Mouse (Mus musculus): ENCODE data around the gene Vkorc1. TPM values are rescaled to one million over a fixed set of nuclear protein-coding genes. Genes with fewer than 3 reads are reported as not detected.

Vkorc1 gene
- polyA plus RNA-seq, 1 experiment from 2014 or later = 47.8 TPM

- WGBS = 88% methylated on average over 4 of the region's 4 CpGs
- Histone ChIP-seq H3K27me3 (ENCODE audit: control insufficient read depth, insufficient read depth, low read length) (no peaks in the 10 kb centered on the region), H3K4me1 (replicated peaks; ENCODE audit: control insufficient read depth, insufficient read depth, low read length) (peaks cover 9% of the 10 kb centered on the region), H3K4me3 (ENCODE audit: low read depth, low read length) (no peak overlapping the region), H3K27ac (ENCODE audit: low read depth, low read length) (no peak overlapping the region), H3K9ac (ENCODE audit: low read length) (no peak overlapping the region), H3K36me3 (ENCODE audit: control insufficient read depth, insufficient read depth, low read length) (peaks cover 13% of the 10 kb centered on the region), H3K4me2 (ENCODE audit: low read depth, low read length, severe bottlenecking) (no peak overlapping the region), H3K9me3 (ENCODE audit: control insufficient read depth, low read length) (no peaks in the 10 kb centered on the region)
- ATAC-seq (replicated peaks; ENCODE audit: low FRiP score) = no peak
- no peak for DNase-seq (ENCODE audit: low spot score)
Observed at GRCm38 (mm10) chr7:127908656-127909055, 13.2 kb upstream of the Vkorc1 start.

- Histone ChIP-seq H3K4me1 (replicated peaks; ENCODE audit: control insufficient read depth, insufficient read depth, low read length) (peaks cover 7% of the 10 kb centered on the region), H3K4me2 (ENCODE audit: low read depth, low read length, severe bottlenecking) (no peak overlapping the region), H3K9ac (ENCODE audit: low read length) (no peak overlapping the region), H3K27ac (ENCODE audit: low read depth, low read length) (no peak overlapping the region), H3K36me3 (ENCODE audit: control insufficient read depth, insufficient read depth, low read length) (peaks cover 13% of the 10 kb centered on the region), H3K9me3 (ENCODE audit: control insufficient read depth, low read length) (no peaks in the 10 kb centered on the region), H3K27me3 (ENCODE audit: control insufficient read depth, insufficient read depth, low read length) (no peaks in the 10 kb centered on the region), H3K4me3 (ENCODE audit: low read depth, low read length) (no peak overlapping the region)
- 94% methylated on average over 12 of the region's 12 CpGs for WGBS
- ATAC-seq (replicated peaks; ENCODE audit: low FRiP score) (no peak), DNase-seq (ENCODE audit: low spot score) (no peak)
Observed at GRCm38 (mm10) chr7:127907939-127908338, 12.5 kb upstream of the Vkorc1 start.

- H3K4me1 ChIP-seq (replicated peaks; ENCODE audit: control insufficient read depth, insufficient read depth, low read length) = peaks cover 3% of the 10 kb centered on the region; the same call in 1 of the 2 replicates
- WGBS = 8% methylated on average over 38 of the region's 38 CpGs
- H3K4me2 ChIP-seq (ENCODE audit: low read depth, low read length, severe bottlenecking) = peak within 1 kb of the TSS; percentile 86
- H3K36me3 ChIP-seq (ENCODE audit: control insufficient read depth, insufficient read depth, low read length) = peaks cover 13% of the 10 kb centered on the region
- no peaks in the 10 kb centered on the region for H3K27me3 ChIP-seq (ENCODE audit: control insufficient read depth, insufficient read depth, low read length)
- H3K27ac ChIP-seq (ENCODE audit: low read depth, low read length) = peak within 1 kb of the TSS; percentile 63; the same call in 1 of the 2 replicates
- DNase-seq (ENCODE audit: low spot score) = peak; percentile 89
- peak within 1 kb of the TSS; percentile 87 for H3K9ac ChIP-seq (ENCODE audit: low read length)
- H3K4me3 ChIP-seq (ENCODE audit: low read depth, low read length) = peak within 1 kb of the TSS; percentile 71
- ATAC-seq (replicated peaks; ENCODE audit: low FRiP score) = peak; percentile 93
- H3K9me3 ChIP-seq (ENCODE audit: control insufficient read depth, low read length) = no peaks in the 10 kb centered on the region
Observed at GRCm38 (mm10) chr7:127903971-127904796, 8.8 kb upstream of the Vkorc1 start, which contains the start of gene Bckdk. Gene Bckdk, plus strand, starts transcription at chr7:127904082.

- H3K4me3 ChIP-seq (ENCODE audit: low read depth, low read length) = no peak overlapping the region
Observed at GRCm38 (mm10) chr7:127901772-127902171, 6.4 kb upstream of the Vkorc1 start.

GRCm38 (mm10) chr7:127899997-127900396, 4.6 kb upstream of the Vkorc1 start:
- no peak overlapping the region for H3K4me3 ChIP-seq (ENCODE audit: low read depth, low read length)
- H3K4me1 ChIP-seq (replicated peaks; ENCODE audit: control insufficient read depth, insufficient read depth, low read length) = peaks cover 4% of the 10 kb centered on the region; the same call in 1 of the 2 replicates
- ATAC-seq (replicated peaks; ENCODE audit: low FRiP score) (no peak), DNase-seq (ENCODE audit: low spot score) (no peak)
- WGBS = 53% methylated on average over 7 of the region's 7 CpGs
- no peaks in the 10 kb centered on the region for H3K36me3 ChIP-seq (ENCODE audit: control insufficient read depth, insufficient read depth, low read length)
- H3K4me2 ChIP-seq (ENCODE audit: low read depth, low read length, severe bottlenecking) = no peak overlapping the region
- no peaks in the 10 kb centered on the region for H3K9me3 ChIP-seq (ENCODE audit: control insufficient read depth, low read length)
- no peaks in the 10 kb centered on the region for H3K27me3 ChIP-seq (ENCODE audit: control insufficient read depth, insufficient read depth, low read length)
- H3K9ac ChIP-seq (ENCODE audit: low read length) = no peak overlapping the region
- no peak overlapping the region for H3K27ac ChIP-seq (ENCODE audit: low read depth, low read length)

More at GRCm38 (mm10) chr7:127901772-127902171, 6.4 kb upstream of the Vkorc1 start:
- Histone ChIP-seq H3K27ac (ENCODE audit: low read depth, low read length) (no peak overlapping the region), H3K36me3 (ENCODE audit: control insufficient read depth, insufficient read depth, low read length) (peaks cover 2% of the 10 kb centered on the region; the same call in 1 of the 2 replicates), H3K4me2 (ENCODE audit: low read depth, low read length, severe bottlenecking) (no peak overlapping the region), H3K9ac (ENCODE audit: low read length) (no peak overlapping the region), H3K27me3 (ENCODE audit: control insufficient read depth, insufficient read depth, low read length) (no peaks in the 10 kb centered on the region), H3K4me1 (replicated peaks; ENCODE audit: control insufficient read depth, insufficient read depth, low read length) (peaks cover 3% of the 10 kb centered on the region; the same call in 1 of the 2 replicates), H3K9me3 (ENCODE audit: control insufficient read depth, low read length) (no peaks in the 10 kb centered on the region)
- 90% methylated on average over 2 of the region's 2 CpGs for WGBS
- DNase-seq (ENCODE audit: low spot score) (no peak), ATAC-seq (replicated peaks; ENCODE audit: low FRiP score) (no peak)

GRCm38 (mm10) chr7:127898179-127898956, 3.0 kb upstream of the Vkorc1 start:
- Histone ChIP-seq H3K4me2 (ENCODE audit: low read depth, low read length, severe bottlenecking) (no peak overlapping the region), H3K4me1 (replicated peaks; ENCODE audit: control insufficient read depth, insufficient read depth, low read length) (0 out of 2 replicates have a peak, but pooled peaks cover 6% of the 10 kb centered on the region), H3K27me3 (ENCODE audit: control insufficient read depth, insufficient read depth, low read length) (no peaks in the 10 kb centered on the region), H3K9me3 (ENCODE audit: control insufficient read depth, low read length) (no peaks in the 10 kb centered on the region), H3K27ac (ENCODE audit: low read depth, low read length) (no peak overlapping the region), H3K4me3 (ENCODE audit: low read depth, low read length) (no peak overlapping the region), H3K36me3 (ENCODE audit: control insufficient read depth, insufficient read depth, low read length) (no peaks in the 10 kb centered on the region), H3K9ac (ENCODE audit: low read length) (no peak overlapping the region)
- DNase-seq (ENCODE audit: low spot score) (no peak), ATAC-seq (replicated peaks; ENCODE audit: low FRiP score) (no peak)
- 37% methylated on average over 10 of the region's 10 CpGs for WGBS

- 88% methylated on average over 7 of the region's 7 CpGs for WGBS
Observed at GRCm38 (mm10) chr7:127897542-127897941, 2.1 kb upstream of the Vkorc1 start.

GRCm38 (mm10) chr7:127896384-127896783, 967 bp upstream of the Vkorc1 start:
- DNase-seq (ENCODE audit: low spot score) (peak; percentile 74), ATAC-seq (replicated peaks; ENCODE audit: low FRiP score) (no peak)
- H3K9ac ChIP-seq (ENCODE audit: low read length) = no peak overlapping the region
- 0 out of 2 replicates have a peak, but pooled peaks cover 6% of the 10 kb centered on the region for H3K4me1 ChIP-seq (replicated peaks; ENCODE audit: control insufficient read depth, insufficient read depth, low read length)
- 60% methylated on average over 13 of the region's 13 CpGs for WGBS
- no peak overlapping the region for H3K4me2 ChIP-seq (ENCODE audit: low read depth, low read length, severe bottlenecking)
- no peaks in the 10 kb centered on the region for H3K36me3 ChIP-seq (ENCODE audit: control insufficient read depth, insufficient read depth, low read length)
- no peaks in the 10 kb centered on the region for H3K27me3 ChIP-seq (ENCODE audit: control insufficient read depth, insufficient read depth, low read length)
- H3K4me3 ChIP-seq (ENCODE audit: low read depth, low read length) = no peak overlapping the region
- no peak overlapping the region for H3K27ac ChIP-seq (ENCODE audit: low read depth, low read length)
- no peaks in the 10 kb centered on the region for H3K9me3 ChIP-seq (ENCODE audit: control insufficient read depth, low read length)

More at GRCm38 (mm10) chr7:127897542-127897941, 2.1 kb upstream of the Vkorc1 start:
- H3K4me1 ChIP-seq (replicated peaks; ENCODE audit: control insufficient read depth, insufficient read depth, low read length) = 0 out of 2 replicates have a peak, but pooled peaks cover 6% of the 10 kb centered on the region
- no peaks in the 10 kb centered on the region for H3K9me3 ChIP-seq (ENCODE audit: control insufficient read depth, low read length)
- no peaks in the 10 kb centered on the region for H3K36me3 ChIP-seq (ENCODE audit: control insufficient read depth, insufficient read depth, low read length)
- no peak overlapping the region for H3K4me3 ChIP-seq (ENCODE audit: low read depth, low read length)
- ATAC-seq (replicated peaks; ENCODE audit: low FRiP score) (no peak), DNase-seq (ENCODE audit: low spot score) (no peak)
- H3K27ac ChIP-seq (ENCODE audit: low read depth, low read length) = no peak overlapping the region
- H3K27me3 ChIP-seq (ENCODE audit: control insufficient read depth, insufficient read depth, low read length) = no peaks in the 10 kb centered on the region
- H3K4me2 ChIP-seq (ENCODE audit: low read depth, low read length, severe bottlenecking) = no peak overlapping the region
- no peak overlapping the region for H3K9ac ChIP-seq (ENCODE audit: low read length)

Data from forebrain, embryonic 11.5 days (tissue).